Mouse (Mus musculus) megakaryocyte, embryonic 14.5 days (primary cell): ENCODE results near the gene Grin1.

ENCODE experiments used
- FLI1 ChIP-seq: IDR thresholded peaks from 2 replicates; pipeline ENCODE4 v1.6.1; 2012; ENCODE audit warnings: low read length, inconsistent platforms, mixed read lengths
- GATA1 ChIP-seq: IDR thresholded peaks from 3 replicates; pipeline ENCODE4 v1.6.1; 2012; ENCODE audit warnings: mixed read lengths, low read length, inconsistent platforms, borderline replicate concordance

DNA sequence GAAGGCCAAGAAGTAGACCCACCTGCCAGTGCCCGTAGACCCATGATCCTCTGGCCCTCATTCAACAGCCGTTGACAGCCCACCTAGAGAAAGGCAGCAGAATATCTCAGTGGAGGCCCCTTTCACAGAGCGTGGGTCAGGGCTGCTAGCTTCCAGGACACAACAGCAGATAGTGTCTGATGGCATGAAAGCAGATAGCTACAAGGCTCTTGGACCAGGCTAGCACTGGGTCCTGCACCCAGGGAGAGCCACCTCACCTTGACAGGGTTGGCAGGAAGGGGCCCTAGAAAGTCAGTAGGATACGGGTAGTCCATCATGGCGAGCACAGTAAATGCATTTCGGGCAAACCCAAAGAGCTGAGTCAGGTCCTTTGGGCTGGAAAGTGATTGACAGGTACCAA, 35.2 kb upstream of the Grin1 start:
- no peak for TF ChIP-seq GATA1
- TF ChIP-seq FLI1, result no peak
